Mouse (Mus musculus) heart, adult 9 months (tissue): ENCODE measurements around the gene Iqschfp.

Experiments used
- DNase-seq, 2 experiments: peaks; one replicate each; pipeline ENCODE4 v3.0.0; 2022; ENCODE audit warnings: low spot score in 2 of 2

Iqschfp gene

DNA sequence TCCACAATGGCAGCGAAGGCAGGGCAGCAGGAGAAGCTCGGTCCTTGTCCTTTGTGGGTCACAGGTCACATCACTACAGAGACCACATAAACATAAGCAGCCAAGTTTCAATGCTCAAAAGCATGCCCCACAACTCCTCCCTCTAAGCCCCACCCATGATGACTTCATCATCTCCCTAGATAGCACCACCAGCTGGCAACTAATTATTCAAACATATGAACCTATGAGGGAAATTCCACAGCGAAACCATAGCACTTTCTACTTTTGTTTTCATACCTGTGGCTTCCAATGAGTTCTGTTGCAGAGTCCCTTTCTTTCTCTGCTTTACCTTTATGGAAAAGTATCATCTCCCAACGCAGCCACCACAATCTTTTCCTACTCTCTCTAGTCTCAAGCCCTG lies 443.5 kb downstream of the Iqschfp start:
- DNase-seq = no peak

DNA sequence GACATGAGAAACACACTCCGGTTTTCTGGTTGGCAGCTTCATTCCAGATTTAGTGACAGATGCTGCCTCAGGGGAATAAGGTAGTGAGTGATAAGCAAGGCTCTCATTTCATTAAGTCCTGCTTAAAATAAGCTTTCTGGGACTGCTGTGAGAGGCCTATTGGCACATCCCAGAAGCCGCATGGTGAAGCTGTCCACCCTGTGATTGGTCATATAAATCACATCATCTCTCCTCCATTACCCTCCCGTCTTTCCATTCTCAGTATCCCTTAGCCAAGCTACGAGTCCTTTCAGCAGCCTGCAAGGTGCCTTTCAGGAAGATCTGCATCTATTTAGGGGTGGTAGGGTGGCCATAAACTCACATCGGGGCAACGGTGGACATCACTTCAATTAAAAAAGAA lies 458.6 kb downstream of the Iqschfp start:
- DNase-seq = no peak

DNA sequence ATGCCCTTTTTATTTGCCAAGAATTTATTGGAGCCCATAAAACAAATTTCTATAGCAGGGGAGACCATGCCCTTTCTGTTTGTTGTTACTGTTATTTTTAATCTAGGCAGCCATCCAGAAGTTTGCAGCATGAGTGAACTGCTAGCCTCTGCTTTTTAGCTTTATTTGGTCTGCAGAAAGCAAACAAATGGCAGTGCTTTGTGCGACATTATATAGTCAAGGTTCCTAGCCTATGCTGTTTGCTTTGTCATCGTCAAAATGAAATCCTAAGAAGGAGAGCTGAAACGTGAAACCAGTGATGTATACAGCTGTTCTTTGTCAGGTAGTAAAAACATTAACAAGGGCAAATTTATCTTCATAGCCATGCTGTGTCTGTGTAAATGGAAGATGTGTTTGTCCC lies 459.4 kb downstream of the Iqschfp start:
- DNase-seq = no peak

DNA sequence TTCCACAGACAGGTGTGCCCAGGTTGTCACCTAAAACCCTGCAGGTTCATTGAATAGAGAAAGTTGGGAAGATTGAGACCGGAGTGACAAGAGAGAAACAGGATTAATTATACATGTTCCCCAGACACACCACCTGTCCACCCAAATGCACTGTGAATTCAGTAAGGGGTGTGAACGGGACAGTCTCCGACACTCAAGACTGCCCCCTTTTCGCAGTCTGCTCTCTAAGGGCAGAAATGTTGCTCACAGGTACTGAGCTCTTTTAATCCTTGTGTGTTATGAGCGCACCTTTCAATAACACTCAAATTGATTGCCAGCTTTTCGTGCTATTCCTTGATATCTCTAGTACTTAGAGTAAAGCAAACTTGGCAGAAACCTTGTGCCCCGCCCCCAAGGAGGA lies 460.9 kb downstream of the Iqschfp start:
- DNase-seq = no peak

DNA sequence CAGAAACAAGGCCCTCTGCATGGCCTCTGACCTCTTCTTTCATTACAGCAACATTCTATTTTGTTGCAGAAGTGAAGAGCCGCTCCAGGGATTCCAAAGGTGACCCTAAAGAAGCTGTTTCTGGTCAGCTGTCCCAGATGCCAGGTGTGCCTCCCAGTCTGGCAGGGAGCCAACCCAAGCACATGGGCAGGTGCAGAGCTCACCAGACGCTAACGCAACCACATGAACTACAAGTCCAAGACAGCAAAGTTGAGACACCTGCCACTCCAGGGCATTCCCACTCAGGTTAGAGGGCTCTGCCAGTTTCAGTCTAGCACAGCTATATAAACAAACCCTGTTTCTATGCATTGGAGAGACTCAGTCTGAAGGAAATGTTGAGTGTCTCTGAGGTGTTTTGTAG lies 461.5 kb downstream of the Iqschfp start:
- no peak for DNase-seq

DNA sequence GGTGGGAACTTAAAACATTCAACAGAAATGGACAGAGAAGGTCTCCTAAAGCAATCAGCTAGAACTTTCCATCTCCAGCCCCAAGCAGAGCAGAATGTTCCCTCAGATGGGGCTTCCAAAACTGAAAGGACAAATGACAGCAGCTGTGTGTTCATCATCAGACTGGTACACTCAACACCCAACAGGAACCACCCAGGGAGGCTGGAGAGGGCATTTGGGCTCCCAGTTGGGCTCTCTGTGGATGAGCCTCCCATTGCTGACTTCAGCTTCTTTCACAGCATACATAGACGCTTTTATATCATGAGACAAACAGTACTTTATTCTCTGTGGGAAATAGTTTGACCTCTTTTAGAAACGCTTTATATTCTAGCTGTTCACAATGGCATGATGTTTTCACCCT lies 464.5 kb downstream of the Iqschfp start:
- DNase-seq = no peak

DNA sequence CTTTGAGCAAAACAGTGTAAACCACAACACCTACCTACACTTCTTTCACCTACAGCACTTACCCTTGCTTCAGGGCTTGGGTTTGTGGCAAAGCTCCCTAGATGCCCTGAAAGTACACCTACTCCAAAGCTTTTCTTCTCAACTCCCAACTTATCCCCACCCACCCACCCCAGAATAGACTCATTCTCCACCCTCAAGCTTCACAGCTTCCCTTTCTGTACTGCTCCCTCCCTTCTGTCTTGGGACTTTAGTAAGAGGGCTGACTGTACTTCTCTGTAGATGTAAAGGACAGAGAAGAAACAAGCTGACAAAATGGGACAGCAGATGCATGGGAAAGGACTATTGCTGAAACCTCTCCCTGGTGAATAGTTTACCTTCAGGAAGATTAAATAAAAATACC lies 476.0 kb downstream of the Iqschfp start:
- no peak for DNase-seq

DNA sequence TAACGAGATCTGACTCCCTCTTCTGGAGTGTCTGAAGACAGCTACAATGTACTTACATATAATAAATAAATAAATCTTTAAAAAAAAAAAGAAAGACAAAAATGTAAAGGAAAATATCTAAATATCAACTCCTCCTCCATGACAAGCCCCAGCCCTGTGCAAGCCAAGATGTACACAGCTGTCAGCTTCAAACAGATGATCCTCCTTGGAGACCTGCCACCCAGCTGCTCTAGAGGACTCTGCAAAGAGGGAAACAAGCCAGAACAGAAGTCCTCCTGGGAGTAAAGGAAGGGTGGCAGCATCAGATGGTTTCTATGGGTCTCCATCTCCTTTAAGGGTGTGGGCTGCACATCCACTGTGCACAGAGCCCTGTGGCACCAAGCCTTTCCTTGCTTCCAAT lies 480.9 kb downstream of the Iqschfp start:
- DNase-seq = no peak

DNA sequence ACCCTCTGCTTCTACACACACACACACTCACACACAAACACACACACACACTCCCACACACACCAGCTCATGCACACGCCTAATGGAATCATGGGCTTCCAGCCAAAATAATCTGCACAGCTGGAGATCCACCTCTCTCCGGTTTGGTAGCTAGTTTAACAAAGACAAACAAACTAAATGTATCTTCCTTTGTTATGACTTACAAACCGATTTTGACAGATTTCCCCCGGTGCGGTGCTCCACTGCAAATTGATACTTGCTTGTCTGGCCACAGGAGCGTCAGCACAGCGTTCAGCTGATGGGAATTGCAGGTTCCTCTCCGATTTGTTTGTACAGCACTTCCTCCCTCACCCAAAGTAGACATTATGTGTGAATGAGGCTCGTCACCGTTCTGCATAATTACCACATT lies 483.1 kb downstream of the Iqschfp start:
- peak in 1 of 2 experiments; percentile 1 for DNase-seq

DNA sequence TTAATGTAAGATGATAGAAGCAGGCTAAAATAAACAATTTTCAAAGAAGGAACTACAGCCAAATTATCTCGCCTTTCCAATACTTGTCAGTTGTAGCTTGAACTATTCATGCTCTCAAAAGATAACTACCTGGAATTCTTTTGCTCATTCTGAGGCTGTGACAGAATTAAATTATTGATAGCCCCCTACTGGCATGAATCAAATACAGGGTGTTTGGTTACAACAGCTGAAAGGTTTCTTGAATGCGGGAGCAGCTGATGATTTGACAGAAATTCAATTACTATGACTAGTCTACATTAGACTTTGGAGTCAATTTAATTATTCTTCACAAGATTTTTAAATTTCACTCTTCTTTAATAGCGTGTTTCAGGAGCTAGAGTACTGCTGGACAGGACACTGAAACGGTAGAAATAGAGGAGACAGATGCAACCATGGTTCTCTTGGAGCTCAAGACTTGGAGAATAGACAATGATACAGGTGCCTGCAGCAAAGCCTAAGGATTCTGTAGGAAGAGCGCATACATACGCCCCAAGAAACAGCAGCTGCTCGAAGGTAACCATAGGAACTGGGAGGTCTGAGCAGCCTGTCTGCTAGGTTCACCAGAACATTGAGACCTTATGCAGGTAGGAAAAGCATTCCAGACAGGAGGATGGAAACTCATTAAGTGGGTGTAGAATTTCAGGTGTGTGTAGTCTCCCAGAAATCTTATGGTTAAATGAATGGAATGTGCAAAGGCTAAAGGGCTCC lies 485.6 kb downstream of the Iqschfp start:
- no peak for DNase-seq

DNA sequence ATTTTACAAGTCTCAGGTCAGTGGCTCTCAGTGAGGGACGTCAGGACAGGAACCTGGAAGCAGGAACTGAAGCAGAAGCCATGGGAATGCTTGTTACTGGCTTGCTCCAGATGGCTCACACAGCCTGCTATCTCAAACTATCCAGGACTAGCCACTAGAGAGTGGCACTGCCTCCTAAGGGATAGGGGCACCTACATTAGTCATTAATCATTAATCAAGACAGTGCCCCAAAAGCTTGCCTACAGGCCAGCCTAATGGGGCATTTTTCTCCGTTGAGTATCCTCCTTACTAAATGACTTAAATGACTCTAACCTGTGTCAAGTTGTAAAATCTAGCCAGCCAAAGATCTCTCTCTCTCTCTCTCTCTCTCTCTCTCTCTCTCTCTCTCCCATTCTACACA lies 486.8 kb downstream of the Iqschfp start:
- no peak for DNase-seq

DNA sequence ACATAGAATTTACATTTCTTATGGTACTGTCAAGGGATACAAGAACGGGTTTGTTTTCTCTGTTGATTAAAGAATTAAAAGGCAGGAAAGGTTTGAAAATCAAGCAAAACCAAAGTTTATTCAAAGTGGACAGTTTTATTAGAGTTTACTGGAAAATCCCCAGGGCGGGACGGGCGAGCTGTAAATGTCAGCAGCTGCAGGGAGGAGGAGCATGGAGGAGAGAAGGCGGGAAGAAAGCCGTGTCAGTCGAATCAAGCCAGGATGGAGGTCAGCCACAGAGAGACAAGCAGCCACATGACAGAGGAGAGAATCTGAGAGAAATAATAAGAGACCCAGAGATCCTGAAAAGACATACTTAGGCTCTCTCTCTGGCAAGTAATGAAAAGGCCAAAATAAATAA lies 487.2 kb downstream of the Iqschfp start:
- DNase-seq = no peak

DNA sequence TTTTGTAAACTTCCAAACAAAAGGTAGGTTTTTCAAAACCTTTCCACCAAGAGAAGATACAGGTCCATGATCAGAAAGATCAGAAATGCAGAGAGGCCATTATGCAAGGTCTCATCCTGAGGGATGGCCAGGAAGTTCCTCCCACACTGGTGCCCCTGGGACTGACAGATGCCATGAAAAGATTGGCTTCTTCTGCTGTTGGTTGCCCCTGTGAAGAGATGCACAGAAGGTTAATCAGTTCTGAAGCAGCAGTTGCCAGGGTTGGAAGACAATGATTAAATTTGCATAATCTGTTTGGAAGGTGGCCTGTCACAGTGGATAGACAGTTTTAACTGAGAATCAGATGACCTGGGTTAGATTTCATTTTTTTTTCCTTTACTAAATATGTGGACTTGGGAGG lies 491.6 kb downstream of the Iqschfp start:
- no peak for DNase-seq

DNA sequence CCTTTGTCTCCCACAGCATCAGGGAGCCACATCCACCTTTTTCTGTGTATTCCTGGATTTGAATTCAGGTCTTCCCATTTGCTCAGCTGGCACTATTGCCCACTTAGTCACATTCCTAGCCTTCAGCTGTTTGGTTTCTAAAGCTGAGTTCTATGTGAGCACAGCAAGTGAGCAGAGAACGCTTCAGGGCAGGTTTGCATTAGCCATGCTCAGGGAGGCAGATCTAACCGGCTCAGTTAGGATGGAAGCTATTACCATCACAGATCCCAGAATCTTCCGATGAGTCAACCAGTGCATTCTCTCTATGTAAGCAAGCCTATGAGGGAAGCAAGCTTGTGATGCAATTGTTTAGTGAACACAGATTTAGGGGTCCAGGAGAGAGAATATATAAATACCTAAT lies 493.5 kb downstream of the Iqschfp start:
- DNase-seq = no peak

DNA sequence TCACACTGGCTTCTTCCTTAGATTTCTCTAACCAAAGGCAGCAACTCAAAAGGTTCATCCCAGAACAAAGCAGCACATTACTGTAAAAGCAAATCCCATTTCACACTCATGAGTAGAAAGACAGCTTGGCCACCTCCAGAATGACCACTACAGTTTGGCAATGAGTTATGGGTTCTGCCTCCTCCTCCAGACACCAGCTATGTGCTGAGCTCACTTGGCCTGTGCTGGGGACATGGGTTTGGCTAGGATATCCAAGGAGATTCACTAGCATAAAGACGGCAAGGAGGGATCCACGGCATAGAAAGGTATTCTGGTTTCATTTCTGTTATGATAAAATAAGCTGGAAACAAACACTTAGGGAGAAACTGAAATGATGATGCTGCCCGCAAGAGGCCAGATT lies 496.0 kb downstream of the Iqschfp start:
- no peak for DNase-seq

DNA sequence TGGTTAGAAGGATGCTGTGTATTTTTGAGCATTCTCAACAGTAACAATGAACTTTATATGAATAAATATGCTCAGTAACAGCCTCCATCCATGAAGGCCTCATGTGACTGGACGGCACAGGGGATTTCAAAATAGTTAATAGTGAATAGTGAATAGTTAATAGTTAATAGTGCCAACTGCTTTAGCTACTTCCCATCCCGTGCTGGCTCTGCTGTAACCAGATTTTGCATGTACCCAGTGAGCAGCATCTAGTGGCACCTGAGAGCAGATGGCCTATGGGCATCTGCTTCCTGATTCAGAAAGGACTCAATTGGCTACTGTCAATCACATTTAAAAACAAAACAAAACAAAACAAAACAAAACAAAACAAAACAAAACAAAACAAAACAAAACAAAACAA lies 501.5 kb downstream of the Iqschfp start:
- no peak for DNase-seq

DNA sequence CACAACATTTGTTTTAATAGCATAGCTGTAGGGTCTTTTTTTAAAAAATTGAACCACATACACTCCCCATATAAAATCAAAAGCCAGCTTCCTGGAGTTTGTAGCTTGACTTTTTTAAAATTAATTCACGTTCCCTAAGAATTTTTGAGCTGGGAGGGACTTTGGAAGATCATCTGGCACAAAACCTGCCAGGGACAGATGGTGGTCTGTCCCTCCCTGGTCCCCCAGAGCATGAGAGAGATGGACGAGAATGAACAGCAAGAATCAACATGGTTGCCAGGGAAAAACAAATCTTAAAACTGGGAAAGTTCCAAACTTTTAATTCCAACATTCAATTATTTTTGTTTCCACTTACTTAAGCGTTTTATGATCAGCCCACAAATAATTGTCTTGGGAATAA lies 506.7 kb downstream of the Iqschfp start:
- DNase-seq = no peak

DNA sequence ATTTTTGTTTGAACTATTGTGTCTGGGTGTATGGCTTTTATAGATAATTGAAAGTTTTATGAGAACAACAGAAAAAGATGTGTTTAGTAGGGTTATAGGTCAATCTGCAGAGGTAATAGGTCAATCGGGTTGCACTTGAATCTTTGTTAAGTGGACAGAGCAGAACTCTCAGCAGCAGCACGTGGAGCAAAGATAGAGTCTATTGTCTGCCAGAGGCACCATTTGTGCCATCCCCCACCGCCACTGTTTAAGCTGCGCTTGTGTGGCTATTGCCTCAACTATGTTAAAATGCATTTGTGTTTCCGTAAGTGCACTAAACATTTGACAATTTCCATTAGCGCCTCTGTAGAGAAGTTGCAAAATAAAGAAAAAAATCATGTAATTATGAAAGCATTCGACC lies 508.1 kb downstream of the Iqschfp start:
- DNase-seq = no peak

DNA sequence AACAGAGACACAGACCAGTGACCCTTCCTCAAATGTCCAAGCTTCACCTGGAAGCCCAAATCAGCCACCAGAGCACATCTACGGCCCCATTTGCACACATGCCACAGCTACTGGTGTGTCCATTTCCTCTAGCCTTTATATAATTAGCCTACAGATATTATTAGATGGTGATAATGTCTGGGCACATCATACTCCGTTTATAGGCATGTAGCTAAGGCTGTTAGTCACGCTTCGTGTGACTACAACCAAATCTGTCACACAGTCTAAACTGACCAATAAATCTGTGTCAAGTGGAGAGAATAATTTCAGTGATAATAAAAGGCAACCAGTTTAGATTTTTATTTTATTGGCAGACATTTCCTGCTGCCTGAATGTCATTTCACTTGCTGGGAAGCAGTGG lies 511.3 kb downstream of the Iqschfp start:
- DNase-seq = no peak

DNA sequence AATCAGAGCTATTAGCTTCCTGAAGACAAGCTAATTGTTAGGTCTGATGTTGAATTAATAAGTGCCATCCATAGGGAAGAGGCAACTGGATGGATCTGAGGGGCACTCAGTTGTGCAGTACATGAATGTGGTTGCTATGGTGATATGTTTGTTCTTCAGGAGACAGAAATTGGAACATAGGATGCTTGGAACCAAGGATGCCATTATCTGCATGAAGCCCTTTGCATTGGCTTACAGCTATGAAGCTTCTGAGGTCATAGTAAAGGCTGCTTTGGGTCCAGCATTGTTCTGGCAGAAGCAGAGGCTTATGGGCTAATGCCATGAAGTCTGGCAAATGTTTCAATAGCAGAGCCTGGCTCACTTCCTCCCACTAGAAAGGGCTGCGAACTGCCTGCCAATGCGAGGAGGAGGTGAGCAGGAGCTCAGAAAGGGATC lies 511.8 kb downstream of the Iqschfp start:
- DNase-seq = no peak

DNA sequence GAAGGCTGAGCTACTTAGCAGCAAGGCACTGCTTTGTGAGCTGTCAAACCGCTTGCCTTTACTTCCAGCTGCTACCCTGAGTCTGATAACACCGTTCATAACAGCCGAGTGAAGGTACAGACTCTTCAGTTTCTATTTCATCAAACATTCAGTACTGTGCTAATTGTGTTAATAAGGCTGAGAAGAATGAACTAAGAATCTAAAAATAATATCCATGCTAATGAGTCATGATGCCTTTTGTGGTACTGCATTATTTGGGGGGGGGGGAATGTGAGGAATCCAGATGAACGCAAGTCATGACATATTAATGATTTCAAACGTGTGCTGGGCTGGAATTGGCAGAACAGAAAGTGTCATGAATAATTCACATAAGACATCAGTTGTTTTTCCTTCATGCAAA lies 513.7 kb downstream of the Iqschfp start:
- DNase-seq = no peak

DNA sequence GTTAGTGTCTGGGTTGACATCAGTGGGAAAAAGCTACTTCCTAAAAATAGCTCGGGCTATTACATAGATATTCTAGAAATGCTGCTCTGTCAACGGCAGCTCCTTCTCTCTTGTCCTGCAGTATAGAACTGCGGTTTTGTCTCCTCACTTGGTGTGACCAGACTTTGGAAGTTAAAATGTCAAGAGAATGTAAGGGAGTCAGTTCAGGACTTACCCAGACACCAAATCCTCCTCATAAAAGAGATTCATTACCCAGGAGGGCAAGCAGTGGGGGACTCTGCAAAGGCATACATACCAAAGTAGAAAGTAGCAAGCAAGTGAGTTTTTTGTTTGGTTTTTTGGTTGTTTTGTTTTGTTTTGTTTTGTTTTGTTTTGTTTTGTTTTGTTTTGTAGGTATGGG lies 520.2 kb downstream of the Iqschfp start:
- DNase-seq = no peak

DNA sequence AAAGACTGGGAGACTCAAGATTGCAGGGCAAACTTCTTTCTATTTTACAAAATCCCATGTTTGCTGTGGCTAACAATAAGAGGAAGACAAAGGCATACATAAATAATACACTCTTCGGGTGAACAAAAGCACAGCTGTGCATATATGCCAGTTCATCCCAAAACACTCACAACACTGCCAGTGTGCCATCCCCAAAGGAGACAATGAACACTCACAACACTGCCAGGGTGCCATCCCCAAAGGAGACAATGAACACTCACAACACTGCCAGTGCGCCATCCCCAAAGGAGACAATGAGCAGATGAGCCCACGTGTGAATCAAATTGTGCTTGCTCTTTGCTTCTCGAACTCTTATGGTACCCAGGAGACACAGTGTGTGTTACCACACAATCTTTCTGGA lies 527.8 kb downstream of the Iqschfp start:
- no peak for DNase-seq

DNA sequence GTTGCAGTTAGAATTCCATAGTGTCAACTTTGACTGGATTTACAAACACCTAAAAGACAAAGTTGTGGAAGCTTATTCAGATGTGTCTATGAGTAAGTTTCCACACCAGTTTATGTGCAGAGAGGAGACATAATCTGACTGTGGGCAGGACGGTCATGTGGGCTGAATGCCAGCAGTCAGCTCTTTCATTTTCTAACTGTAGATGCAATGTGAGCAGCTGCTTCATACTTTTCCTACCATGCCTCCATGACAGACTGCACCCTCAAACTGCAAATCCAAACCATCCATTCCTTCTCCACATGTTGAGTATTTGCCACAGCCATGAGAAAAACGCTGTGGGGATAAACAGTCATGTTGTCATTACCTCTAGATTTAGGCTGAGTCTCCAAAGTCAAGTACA lies 528.9 kb downstream of the Iqschfp start:
- DNase-seq = no peak
